Mouse (Mus musculus): ENCODE measurements at regions not wholly inside any gene's neighbourhood (a gene's known extent, or its start where the extent isn't known, plus 50 kb on each side); places are given as distances from the start of the nearest gene placed in this dataset.
A peak's percentile ranks its signal among the peaks of the same experiment; 100 is the strongest.

GRCm38 (mm10) chr2:33981321-33981720 lies 93.6 kb upstream of the Mvb12b start:
- DNase-seq = no peak

GRCm38 (mm10) chr2:33980884-33981283 lies 93.1 kb upstream of the Mvb12b start:
- no peak for DNase-seq

- DNase-seq = no peak
Observed at GRCm38 (mm10) chr2:33979276-33979675, 91.5 kb upstream of the Mvb12b start.

DNA sequence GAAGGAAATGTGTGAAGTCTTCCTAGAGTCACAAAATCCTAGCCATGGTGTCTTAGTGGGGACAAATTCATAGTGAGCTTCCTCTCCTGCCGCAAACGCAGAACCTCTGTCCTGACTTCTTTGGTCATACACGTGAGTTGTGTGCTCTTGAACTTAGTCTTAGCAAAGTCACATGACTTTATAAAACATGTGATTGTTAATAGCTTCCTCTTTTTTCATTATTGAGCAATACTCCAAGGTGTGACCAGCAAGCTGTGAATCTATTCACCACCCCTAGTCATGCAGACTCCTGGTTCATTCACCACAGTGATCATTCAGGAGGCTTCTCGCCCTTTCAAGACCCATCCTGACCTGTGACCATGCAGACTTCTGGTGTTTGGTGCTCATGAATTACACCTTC lies 90.8 kb upstream of the Mvb12b start:
- DNase-seq = no peak

DNA sequence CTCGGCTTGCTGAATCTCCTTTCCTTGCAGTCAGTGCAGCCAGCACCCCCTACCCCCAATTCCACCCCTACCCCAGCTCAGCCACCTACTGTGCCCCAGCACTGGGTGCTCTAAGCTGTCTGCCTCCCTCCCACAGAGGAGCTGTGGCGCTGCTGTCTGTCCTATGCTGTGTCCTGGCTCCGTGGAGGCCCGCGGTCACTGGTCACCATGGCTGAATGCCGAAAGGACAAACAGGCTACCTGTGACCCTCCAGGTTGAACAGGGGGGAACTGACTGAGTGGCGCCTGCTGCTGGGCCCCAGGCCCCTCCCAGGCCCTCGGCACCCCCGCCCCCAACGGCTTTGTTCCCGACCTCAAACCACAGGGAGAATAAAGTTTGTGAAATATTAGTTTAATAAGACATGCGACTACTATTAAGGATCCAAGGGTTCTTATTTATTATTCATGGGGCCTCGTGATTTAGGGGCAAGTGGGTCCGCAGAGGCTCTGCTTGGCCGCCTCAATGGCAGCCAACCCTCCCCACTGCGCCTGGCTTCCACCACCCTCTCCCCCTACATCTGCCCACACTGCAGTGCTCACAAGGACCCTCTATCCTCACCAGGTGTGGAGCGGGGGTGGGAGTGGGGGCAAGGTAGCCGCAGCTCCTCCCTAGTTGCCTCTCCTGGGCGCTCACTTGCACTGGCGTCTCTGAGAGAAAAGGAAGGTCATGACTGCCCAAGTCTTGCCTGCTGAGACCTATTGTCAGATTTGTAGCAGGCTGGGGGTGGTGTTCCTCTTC lies 90.0 kb upstream of the Mvb12b start:
- no peak for DNase-seq

- no peak for DNase-seq
Observed at GRCm38 (mm10) chr2:33977151-33977550, 89.4 kb upstream of the Mvb12b start.

GRCm38 (mm10) chr2:33976183-33976582 lies 88.4 kb upstream of the Mvb12b start:
- no peak for DNase-seq

GRCm38 (mm10) chr2:33975423-33976127 lies 87.8 kb upstream of the Mvb12b start:
- no peak for DNase-seq

GRCm38 (mm10) chr2:33974737-33975422 lies 87.1 kb upstream of the Mvb12b start:
- DNase-seq = no peak

- no peak for DNase-seq
Observed at GRCm38 (mm10) chr2:33974031-33974430, 86.3 kb upstream of the Mvb12b start.

DNA sequence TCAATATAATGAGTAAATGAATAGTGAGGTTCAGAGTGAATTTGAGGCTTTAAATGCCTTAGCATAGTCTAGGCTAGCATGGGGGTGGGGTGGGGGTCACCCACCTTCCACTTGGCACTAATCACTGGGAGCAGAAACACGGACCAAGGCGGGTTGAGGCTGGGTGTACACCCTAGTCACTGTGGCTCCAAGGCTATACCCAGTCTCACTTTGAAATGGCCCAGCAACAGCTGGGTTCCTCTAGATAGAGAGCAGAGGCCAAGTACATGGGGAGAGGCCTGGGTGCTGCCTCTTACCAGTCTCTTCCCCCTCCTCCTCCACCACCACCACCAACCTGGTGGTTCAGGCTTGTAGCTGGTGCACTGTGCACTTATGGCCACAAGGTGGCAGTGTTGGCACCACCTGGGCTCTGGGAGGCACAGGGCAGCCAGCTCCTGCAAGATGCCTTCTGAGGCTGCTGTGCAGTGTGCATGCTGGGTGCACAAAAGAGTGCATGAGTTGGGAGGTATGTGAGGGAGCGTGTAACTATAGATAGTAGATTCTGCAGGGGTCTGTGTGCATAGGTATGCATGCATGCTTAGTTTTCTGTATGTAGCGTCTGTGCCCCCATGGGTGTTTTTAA lies 85.6 kb upstream of the Mvb12b start:
- peak; percentile 75 for DNase-seq

GRCm38 (mm10) chr2:33966984-33967421 lies 79.3 kb upstream of the Mvb12b start:
- peak; percentile 36 for DNase-seq

- DNase-seq = no peak
Observed at GRCm38 (mm10) chr2:33966389-33966983, 78.7 kb upstream of the Mvb12b start.

DNA sequence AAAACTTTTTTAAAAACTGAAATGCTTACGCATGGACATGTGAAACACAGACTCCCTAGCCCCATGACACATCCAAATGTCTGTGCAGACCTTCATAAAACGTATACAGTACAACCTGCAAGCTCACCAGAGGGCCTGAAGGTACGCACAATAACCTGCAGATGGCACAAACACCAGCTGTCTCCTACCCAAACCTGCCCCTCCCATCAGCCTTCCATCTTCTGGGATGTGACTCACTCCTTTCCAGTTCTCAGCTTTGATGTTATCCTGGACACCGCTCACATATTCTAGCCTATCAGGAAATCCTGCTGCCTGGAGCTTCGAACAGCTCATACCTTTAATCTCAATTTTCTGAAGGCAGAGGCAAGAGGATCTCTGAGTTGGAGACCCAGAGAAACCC lies 76.3 kb upstream of the Mvb12b start:
- DNase-seq = no peak

GRCm38 (mm10) chr2:33962355-33963037 lies 74.8 kb upstream of the Mvb12b start:
- DNase-seq = no peak

DNA sequence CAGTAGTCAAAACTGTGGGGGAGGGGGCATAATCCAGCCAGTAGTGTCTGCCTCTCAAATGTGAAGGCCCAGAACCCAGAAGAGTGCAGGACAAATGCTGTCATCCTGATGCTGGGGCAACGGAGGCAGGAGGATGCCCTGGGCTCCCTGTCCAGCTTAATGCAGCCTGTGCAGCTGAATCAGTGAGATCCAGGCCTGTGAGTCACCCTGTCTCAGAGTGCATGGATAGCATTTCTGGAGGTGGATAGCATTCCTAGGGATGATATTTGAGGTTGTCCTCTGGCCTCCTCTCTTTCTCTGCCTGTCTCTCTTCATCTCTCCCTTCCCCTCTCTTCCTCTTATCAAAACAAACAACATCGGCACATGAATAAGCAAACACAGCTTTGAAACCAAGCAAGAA lies 73.8 kb upstream of the Mvb12b start:
- DNase-seq = no peak

- DNase-seq = no peak
Observed at GRCm38 (mm10) chr2:33957754-33958153, 70.0 kb upstream of the Mvb12b start.

- no peak for DNase-seq
Observed at GRCm38 (mm10) chr2:33944301-33944700, 56.6 kb upstream of the Mvb12b start.

DNA sequence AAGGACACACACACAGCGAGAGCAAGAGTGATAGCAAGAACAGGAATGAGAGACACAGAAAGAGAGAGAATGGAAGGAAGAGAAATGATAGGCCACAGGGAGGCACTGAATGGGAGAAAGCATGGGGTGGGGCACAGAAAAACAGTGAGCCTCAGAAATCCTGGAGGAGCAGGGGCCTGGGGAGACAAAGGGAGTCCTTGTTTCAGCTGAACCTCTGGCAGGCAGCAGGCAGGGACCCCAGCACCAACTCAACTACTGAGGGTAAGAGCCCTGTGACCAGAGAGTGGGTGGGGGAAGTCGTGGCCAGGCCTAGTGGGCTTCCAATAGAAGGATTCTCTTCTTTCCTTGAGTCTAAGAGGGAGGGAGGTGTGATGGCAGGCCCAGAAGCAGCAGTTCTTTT lies 54.3 kb upstream of the Mvb12b start:
- no peak for DNase-seq

DNA sequence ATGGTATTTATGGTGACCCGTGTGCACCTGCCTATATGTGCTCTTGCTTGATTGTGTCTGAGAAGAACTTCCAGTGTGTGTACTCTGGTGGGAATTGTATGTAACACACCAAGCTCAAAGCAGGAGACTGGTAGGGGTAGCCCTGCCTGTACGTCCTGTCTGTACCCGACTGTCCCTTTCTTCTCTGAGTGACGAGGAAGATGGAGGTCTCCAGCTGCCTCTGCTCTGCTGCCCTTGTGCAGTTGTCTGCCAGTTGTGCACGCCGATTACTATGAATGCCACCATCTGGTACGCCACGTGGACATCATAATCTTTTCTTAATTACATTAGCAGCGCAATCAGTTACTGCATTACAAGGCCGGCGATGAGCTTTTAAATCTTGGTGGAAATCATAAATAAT lies 53.6 kb upstream of the Mvb12b start:
- DNase-seq = no peak

DNA sequence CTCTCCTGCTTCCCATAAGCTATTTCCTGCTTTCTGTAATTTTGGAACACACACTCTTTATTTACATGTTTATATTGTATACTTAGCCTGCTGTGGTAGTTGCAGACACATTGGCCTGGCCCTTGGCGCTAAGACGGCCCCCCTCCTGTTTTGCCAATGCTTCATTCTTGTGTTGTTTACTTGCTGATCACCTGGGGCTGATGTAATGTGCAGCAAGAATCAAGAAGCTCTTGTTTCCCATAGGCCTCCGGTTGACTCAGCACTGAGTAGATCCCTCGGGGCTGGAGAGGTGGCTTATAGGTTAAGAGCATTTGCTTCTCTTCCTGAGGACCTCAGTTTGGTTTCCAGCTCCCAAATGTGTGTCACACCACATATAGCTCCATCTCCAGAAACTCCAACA lies 52.1 kb upstream of the Mvb12b start:
- no peak for DNase-seq

Measured in layer of hippocampus, adult 9-11 months (tissue).